Mouse (Mus musculus) cortical plate, adult 2 months (tissue): ENCODE measurements around the gene Homez.

Experiments
- CTCF ChIP-seq: fragments of 200-500 bp; IDR thresholded peaks from 2 replicates; pipeline ENCODE4 v1.5.1; 2011; ENCODE audit warnings: mild to moderate bottlenecking, control low read depth, low read length; ENCODE audit not compliant: insufficient read depth; ENCODE audit errors: extremely low read depth
- POLR2A ChIP-seq: fragments of 200-500 bp; IDR thresholded peaks from 2 replicates; pipeline ENCODE4 v1.6.1; 2011; ENCODE audit warnings: mild to moderate bottlenecking, low read length, control low read depth; ENCODE audit not compliant: insufficient read depth; ENCODE audit errors: extremely low read depth

- peak; percentile 80; the same call in 1 of the 2 replicates for TF ChIP-seq POLR2A
- no peak for TF ChIP-seq CTCF
Measured at GRCm38 (mm10) chr14:54883154-54884021, 12.6 kb upstream of the Homez start, which contains the start of the genes Bcl2l2 and Gm20521.
